Mouse (Mus musculus) bone marrow, adult 2 months (tissue): ENCODE measurements around the gene Ifnk.

Experiments
- CTCF ChIP-seq: fragments of 200-500 bp; IDR thresholded peaks from 2 replicates; pipeline ENCODE4 v1.5.1; 2011; ENCODE audit warnings: low read length, control low read depth; ENCODE audit not compliant: control insufficient read depth, insufficient read depth
- POLR2A ChIP-seq: fragments of 200-500 bp; IDR thresholded peaks from 2 replicates; pipeline ENCODE4 v1.6.1; 2011; ENCODE audit warnings: low read depth, mild to moderate bottlenecking, control low read depth, low read length, borderline replicate concordance; ENCODE audit not compliant: control insufficient read depth

DNA sequence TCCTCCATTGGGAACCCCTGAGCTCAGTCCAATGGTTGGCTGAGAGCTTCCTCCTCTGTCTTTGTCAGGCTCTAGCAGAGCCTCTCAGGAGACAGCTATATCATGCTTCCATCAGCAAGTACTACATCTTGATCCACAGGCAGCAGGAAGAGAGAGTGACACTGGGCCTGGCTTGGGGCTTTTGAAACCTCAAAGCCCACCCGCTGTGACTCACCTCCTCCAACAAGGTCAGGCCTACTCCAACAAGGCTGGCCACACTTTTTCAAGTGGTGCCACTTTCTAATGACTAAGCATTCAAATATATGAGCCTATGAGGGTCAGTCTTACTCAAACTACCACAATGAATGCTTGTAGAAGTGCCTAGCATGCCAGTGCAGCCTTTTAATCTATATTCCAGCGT, 20.6 kb downstream of the Ifnk start:
- TF ChIP-seq POLR2A (no peak), CTCF (no peak)
